Mouse (Mus musculus) cerebellum, postnatal 4 days (tissue): ENCODE results near the gene Mdh1.
"Not testable (repeated sequence)": the region's sequence is repeated elsewhere in the genome, so short reads cannot be mapped to it uniquely, and the experiment has no call there.

Experiments
- DNase-seq, 2 experiments: peaks; one replicate each; pipeline ENCODE4 v3.0.0; 2022; ENCODE audit warnings: low spot score in 2 of 2, mixed read lengths in 1 of 2

Gene Mdh1

GRCm38 (mm10) chr11:21545951-21546350, 26.2 kb downstream of the Mdh1 start:
- no peak for DNase-seq

GRCm38 (mm10) chr11:21545021-21545420, 27.1 kb downstream of the Mdh1 start:
- no peak for DNase-seq

GRCm38 (mm10) chr11:21542731-21543130, 29.4 kb downstream of the Mdh1 start:
- no peak for DNase-seq

- DNase-seq: no peak
These were observed 31.5 kb downstream of the Mdh1 start for GRCm38 (mm10) chr11:21540622-21541021.

GRCm38 (mm10) chr11:21540072-21540471, 32.1 kb downstream of the Mdh1 start:
- DNase-seq: no peak

GRCm38 (mm10) chr11:21530856-21531255, 41.3 kb downstream of the Mdh1 start:
- DNase-seq: not testable (repeated sequence)

- DNase-seq: no peak
These were observed 43.3 kb downstream of the Mdh1 start for GRCm38 (mm10) chr11:21528676-21529394.

- no peak for DNase-seq
These were observed 54.4 kb downstream of the Mdh1 start for GRCm38 (mm10) chr11:21517726-21518125.

GRCm38 (mm10) chr11:21516396-21516795, 55.8 kb downstream of the Mdh1 start:
- DNase-seq: not testable (repeated sequence)

GRCm38 (mm10) chr11:21510577-21510976, 61.6 kb downstream of the Mdh1 start:
- DNase-seq: not testable (repeated sequence)

- not testable (repeated sequence) for DNase-seq
These were observed 63.5 kb downstream of the Mdh1 start for GRCm38 (mm10) chr11:21508713-21509112.

GRCm38 (mm10) chr11:21507073-21507472, 65.1 kb downstream of the Mdh1 start:
- DNase-seq: not testable (repeated sequence)
